Mouse (Mus musculus) bone marrow, adult 2 months (tissue): ENCODE results near the gene Slc4a7.

Source experiments
- CTCF ChIP-seq: fragments of 200-500 bp; IDR thresholded peaks from 2 replicates; pipeline ENCODE4 v1.5.1; 2011; ENCODE audit warnings: low read length, control low read depth; ENCODE audit not compliant: control insufficient read depth, insufficient read depth
- POLR2A ChIP-seq: fragments of 200-500 bp; IDR thresholded peaks from 2 replicates; pipeline ENCODE4 v1.6.1; 2011; ENCODE audit warnings: low read depth, mild to moderate bottlenecking, control low read depth, low read length, borderline replicate concordance; ENCODE audit not compliant: control insufficient read depth

DNA sequence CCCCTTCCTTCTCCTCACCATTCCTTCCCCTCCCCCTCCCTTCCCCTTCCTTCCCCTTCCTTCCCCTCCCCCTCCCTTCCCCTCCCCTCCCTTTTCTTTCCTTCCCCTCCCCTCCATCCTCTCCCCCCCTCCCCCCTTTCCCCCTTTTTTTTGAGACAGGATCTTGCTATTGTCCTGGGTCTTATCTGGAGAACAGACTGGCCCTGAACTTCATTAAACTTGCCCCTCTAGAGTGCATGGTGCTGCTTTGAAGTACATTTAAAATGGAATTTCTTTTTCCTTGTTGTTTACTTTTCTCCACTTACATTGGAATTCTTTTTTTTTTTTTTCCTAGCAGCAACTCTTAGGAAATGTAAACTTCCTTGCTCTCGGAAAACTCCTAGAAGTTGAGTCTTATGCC lies 6.9 kb downstream of the Slc4a7 start:
- TF ChIP-seq CTCF (no peak), POLR2A (no peak)
